Mouse (Mus musculus): ENCODE data around the gene Gimap8.

The Gimap8 gene

DNA sequence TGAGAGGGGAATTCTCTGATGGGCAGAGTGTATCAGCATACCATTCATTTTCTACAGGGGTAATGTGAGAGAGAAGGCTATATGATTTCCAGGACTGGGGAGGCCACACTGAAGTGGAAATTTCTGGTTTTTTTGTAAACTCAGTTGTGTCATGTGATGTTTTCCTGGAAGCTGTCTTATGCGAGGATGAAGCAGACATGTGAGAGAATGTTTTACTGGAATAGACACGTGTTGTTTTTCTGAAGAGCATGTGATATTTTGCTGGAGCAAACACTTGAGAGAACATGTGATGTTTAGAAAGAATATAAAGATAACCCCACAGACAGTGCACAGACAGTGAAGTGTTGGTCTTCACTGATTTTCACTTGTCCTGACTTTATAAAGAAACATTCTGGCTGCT lies 8.5 kb upstream of the Gimap8 start:
- DNase-seq: no peak

DNA sequence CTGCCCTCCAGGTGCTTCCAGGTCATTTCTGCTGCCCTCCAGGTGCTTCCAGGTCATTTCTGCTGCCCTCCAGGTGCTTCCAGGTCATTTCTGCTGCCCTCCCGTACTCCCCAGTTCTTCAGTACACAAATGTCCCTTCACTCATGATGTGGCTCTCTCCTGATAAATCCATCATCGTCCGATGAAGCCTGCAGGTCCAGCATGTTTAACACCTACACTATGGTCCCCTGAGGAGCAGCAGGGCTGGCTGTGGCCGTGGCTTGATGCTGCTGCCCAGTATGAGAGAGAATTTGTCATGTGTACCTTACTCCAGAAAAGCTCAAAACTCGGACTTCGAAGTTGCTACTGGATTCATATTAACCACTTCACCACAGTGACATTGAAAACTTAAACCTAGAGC lies 5.6 kb upstream of the Gimap8 start:
- DNase-seq: no peak

GRCm38 (mm10) chr6:48642764-48643292 lies 4.2 kb upstream of the Gimap8 start:
- peak; percentile 61 for DNase-seq

- DNase-seq: peak; percentile 82
Measured at GRCm38 (mm10) chr6:48645660-48646308, 1.2 kb upstream of the Gimap8 start.

DNA sequence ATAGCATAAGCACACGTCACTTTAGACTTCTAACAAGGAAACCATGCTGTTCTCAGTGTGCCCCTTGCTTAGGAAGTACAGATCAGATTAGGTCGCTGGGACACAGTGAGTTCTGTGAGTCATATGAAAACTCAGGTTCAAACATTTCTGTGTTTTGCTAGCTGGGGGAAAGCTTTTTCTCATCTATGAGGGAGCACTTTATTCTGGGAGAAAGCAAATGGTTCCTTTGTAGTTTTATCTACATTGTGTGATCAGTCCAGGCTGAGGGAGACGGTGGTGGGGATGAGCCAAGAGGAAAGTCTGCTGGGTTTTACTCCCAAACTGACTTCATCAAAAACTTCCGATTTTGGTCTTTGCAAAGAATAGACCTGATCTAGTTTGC lies 734 bp upstream of the Gimap8 start:
- DNase-seq: no peak

DNA sequence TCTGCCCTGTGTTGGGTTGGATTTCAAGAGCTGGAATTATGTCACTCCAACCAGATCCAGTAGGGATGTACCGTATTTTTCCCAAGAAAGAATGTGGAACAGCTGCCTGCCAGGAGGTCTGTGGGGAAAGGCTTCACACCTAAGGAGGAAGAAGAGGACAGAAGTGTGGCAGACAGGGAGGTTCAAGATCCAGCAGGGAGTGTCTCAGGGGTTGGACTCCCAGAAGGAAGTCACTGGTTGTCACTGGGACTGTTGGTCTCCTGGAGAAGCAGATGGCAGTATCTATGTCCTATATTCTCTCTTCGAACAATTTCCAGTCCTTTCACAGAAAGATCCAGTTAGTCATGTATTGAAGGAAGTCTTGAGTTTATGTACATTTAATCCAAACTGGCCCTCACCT lies 577 bp downstream of the Gimap8 start:
- no peak for DNase-seq

DNA sequence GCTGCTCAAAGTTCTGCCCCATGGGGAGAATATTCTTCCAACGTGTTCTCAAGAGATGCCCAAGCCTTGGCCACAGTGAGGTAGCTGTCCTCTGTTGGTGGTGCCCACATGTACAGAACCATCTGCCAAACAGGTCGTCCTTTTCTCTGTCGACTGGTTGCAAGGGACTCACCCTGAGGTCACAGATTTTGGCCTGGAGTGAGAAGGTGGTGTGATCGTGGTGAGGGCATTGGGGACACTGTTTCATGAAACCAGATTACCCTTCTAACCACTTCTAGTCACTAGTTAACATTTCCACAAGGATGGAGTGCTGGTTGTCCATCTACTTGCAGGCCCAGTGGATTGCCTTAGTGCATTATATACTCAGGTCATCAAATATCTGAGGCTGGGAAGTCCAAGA lies 1.7 kb downstream of the Gimap8 start:
- no peak for DNase-seq

DNA sequence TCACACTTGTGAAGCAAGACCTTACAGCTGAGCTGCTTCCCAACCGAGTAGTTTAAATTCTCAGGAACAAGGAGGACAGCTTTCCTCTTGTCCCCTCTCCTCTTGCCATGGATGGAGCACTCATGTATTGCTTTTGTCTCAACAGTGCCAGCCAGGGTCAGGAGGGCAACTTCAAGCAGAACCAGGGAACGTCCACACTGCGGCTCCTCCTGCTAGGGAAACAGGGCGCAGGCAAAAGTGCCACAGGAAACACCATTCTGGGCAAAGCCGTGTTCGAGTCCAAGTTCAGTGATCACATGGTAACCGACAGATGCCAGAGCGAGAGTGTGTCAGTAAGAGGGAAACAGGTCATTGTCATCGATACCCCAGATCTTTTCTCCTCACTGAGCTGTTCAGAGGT lies 3.0 kb downstream of the Gimap8 start:
- no peak for DNase-seq

DNA sequence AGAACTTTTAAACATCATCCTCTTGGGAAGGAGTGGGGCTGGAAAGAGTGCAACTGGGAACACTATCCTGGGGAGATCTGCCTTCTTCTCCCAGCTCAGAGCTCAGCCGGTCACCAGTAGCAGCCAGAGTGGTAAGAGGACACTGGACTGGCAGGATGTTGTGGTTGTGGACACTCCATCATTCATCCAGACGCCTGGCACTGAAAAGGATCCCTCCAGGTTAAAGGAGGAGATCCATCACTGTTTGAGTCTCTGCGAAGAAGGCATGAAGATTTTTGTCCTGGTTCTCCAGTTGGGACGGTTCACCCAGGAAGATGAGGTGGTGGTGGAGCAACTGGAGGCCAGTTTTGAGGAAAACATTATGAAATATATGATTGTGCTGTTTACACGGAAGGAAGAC lies 11.7 kb downstream of the Gimap8 start:
- DNase-seq: no peak

- no peak for DNase-seq
Measured at GRCm38 (mm10) chr6:48664750-48665149, 17.7 kb downstream of the Gimap8 start.

GRCm38 (mm10) chr6:48665471-48665870 lies 18.4 kb downstream of the Gimap8 start:
- DNase-seq: no peak

DNA sequence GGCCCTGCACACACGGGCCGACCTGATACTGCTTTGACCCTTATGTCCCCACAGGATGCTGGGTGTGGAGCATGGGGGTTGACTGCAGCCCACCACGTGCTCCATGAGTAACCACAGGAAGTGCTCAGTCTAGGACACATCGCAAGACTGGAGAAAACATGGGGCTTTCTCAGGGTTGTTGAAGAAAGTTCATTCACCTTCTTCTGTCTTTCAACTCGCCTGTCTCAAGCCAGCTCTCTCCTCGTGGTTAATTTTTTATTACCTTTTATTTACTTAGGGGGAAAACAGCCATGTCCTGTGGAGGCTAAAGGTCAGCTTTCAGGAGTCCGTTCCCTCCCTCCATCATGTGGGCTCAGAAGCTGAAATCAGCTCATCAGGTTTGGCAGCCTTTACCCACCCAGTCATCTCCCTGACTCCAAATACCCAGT lies 19.1 kb downstream of the Gimap8 start:
- no peak for DNase-seq

GRCm38 (mm10) chr6:48668022-48668421 lies 21.0 kb downstream of the Gimap8 start:
- no peak for DNase-seq

GRCm38 (mm10) chr6:48669446-48669969 lies 22.5 kb downstream of the Gimap8 start:
- DNase-seq: no peak

DNA sequence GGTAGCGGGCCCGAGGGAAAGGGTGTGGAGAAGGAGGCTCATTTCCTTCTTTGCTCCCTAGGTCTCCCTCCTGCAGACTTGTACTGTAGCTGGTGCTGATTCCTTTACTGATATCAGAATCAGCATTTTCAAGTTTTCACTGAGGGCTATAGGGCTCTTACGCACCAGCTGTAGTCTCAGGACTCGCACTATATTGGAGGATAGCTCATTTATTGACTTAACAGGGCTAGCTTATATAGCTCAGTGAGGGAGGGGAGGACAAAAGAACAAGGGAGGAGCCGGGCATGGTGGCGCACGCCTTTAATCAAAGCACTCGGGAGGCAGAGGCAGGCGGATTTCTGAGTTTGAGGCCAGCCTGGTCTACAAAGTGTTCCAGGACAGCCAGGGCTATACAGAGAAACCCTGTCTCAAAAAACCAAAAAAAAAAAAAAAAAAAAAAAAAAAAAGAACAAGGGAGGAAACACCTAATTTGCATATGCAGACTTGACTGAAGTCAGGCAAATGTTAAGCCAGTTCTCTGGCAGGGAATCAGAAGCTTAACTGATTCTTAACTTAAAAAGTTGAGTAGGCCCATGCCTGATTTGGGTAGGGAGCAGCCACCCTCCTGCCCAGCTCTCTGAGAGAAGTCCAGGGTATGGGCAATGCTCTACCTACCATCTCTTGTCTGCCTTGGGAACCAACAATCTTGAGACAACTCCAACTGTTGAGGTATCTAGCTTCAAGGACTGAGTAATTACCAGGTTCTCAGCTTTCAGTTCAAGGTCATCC lies 27.4 kb downstream of the Gimap8 start:
- DNase-seq: no peak

DNA sequence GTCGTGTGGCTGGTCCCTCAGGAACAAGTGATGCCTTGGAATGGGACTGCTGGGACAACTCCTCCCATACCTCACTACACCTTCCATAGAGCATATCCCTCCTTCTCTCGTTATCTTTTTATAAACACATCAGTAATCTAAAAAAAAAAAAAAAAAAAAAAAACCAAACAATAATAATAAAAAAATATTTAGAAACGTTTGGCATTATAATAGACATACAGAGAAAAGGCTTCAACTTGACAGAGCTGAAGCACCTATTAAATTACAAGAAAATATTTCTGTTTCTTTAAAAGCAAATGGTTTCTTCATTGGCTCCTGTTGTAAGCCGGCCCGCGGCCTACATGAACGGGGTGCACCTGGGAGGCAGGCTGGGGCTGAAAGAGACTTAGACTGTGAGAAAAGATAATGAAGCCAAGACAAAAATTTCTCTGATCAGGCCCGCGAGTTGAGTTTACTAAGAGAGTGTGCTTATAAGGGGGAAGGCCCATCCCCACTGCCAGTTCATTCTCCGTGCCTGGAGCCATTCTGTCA lies 28.4 kb downstream of the Gimap8 start:
- no peak for DNase-seq

DNA sequence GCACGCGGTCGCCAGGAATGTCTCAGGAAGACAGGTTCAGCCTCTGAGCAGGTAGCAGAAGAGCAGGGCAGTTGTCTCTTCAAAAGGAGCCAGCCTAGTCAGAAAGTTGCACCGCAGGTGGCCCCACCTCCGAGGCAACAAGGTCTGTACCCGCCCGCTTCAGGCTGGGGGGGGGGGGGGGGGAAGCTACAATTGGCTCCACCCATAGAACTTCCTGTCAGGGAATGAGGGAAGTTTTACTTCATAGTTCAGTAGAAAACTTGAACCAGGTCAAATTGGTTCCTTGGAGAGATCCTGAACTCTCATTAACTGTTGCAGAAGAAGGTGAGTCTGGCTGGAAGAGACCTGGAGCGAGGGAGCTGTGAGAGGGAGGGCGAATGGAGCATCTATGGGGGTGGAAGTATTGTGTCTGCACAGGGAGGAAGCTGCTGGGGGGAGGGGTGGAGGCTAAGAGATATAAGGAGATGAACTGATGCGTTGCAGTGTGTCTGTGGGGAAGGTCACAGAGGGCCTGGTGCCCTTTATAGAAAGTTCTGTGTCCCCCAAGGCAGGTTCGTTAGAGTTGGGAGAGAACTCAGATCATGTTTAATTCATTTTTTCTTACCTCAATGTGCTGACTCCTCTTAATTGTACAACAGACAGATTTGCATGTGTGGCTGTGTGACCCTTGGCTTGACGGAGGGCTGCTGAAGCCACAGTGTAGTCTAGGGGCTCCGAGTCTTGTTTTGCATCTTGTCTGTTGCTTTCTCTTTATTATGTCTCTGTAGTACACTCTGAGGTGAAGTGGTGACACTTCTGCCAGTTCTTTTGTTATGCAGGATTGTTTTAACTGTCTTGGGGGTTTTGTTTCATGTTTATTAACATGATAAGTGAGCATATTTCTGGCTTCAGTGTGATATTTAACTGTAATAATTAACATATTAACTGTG lies 29.2 kb downstream of the Gimap8 start, which contains the start of gene Gimap9:
Gene Gimap9 (plus strand): TSS at position 199 of the 929 bp plus-strand sequence.
- peak; percentile 59 for DNase-seq

GRCm38 (mm10) chr6:48676860-48677415 lies 29.9 kb downstream of the Gimap8 start:
- DNase-seq: no peak

- no peak for DNase-seq
Measured at GRCm38 (mm10) chr6:48677492-48678345, 30.7 kb downstream of the Gimap8 start.

- DNase-seq: no peak
Measured at GRCm38 (mm10) chr6:48678391-48678790, 31.4 kb downstream of the Gimap8 start.

GRCm38 (mm10) chr6:48679701-48680100 lies 32.7 kb downstream of the Gimap8 start:
- DNase-seq: no peak
